In genomic region chrX:85343517-85343916, GRCm38 (mm10) we compare ENCODE assay signal across 8 mouse cellular contexts.
DNase-seq lines count a peak whose midpoint lies in the region; ATAC-seq and TF ChIP-seq lines count a peak whose summit lies in the region.

No protein-coding gene starts in this region.

- TF ChIP-seq CTCF in lung, adult 2 months (IDR thresholded peaks at IDR 0.05; ENCODE audit: insufficient read depth, low read length), result no peak

- no peak overlapping the region for H3K27ac ChIP-seq in lung, embryonic 15.5 days
- H3K27ac ChIP-seq in embryonic facial prominence, embryonic 15.5 days (replicated peaks), result no peak overlapping the region
- no peak overlapping the region for H3K27ac ChIP-seq in hindbrain, embryonic 16.5 days (ENCODE audit: low read depth, low read length)

- H3K9me3 ChIP-seq in lung, embryonic 15.5 days, result no peaks in the 10 kb centered on the region
- H3K9me3 ChIP-seq in embryonic facial prominence, embryonic 15.5 days (replicated peaks), result no peaks in the 10 kb centered on the region
- H3K9me3 ChIP-seq in hindbrain, embryonic 16.5 days (ENCODE audit: control insufficient read depth, low read length), result no peaks in the 10 kb centered on the region

- no peak for DNase-seq in lung, adult 2 months
- DNase-seq in lung, postnatal 25 days (ENCODE audit: low spot score), result peak; percentile 2
- no peak for DNase-seq in T-cell, adult 2 months (ENCODE audit: low spot score)
- DNase-seq in spleen, postnatal 14 days (ENCODE audit: low spot score in 2 of 2), result no peak
- DNase-seq in liver, result no peak

- no peak overlapping the region for H3K9ac ChIP-seq in lung, embryonic 15.5 days
- no peak overlapping the region for H3K9ac ChIP-seq in embryonic facial prominence, embryonic 15.5 days
- H3K9ac ChIP-seq in hindbrain, embryonic 16.5 days (ENCODE audit: low read depth, low read length), result no peak overlapping the region

- H3K4me2 ChIP-seq in lung, embryonic 15.5 days, result no peak overlapping the region
- H3K4me2 ChIP-seq in embryonic facial prominence, embryonic 15.5 days (replicated peaks), result no peak overlapping the region
- no peak overlapping the region for H3K4me2 ChIP-seq in hindbrain, embryonic 16.5 days (ENCODE audit: low read length)

- no peaks in the 10 kb centered on the region for H3K36me3 ChIP-seq in lung, embryonic 15.5 days
- no peaks in the 10 kb centered on the region for H3K36me3 ChIP-seq in embryonic facial prominence, embryonic 15.5 days
- no peaks in the 10 kb centered on the region for H3K36me3 ChIP-seq in hindbrain, embryonic 16.5 days (ENCODE audit: control insufficient read depth, insufficient read depth, low read length)

- peak; percentile 57; the same call in 1 of the 2 replicates for ATAC-seq in lung, embryonic 15.5 days (ENCODE audit: borderline replicate concordance, extremely low read depth, low FRiP score, low TSS enrichment)
- ATAC-seq in embryonic facial prominence, embryonic 15.5 days (ENCODE audit: insufficient number of reproducible peaks, low FRiP score, low TSS enrichment, low read depth), result peak; percentile 72; the same call in 1 of the 2 replicates
- peak; percentile 34; the same call in 1 of the 2 replicates for ATAC-seq in hindbrain, embryonic 16.5 days

- TF ChIP-seq POLR2A in lung, adult 2 months (IDR thresholded peaks at IDR 0.05; ENCODE audit: borderline replicate concordance, extremely low read depth, low read depth, low read length), result no peak

- no peak overlapping the region for H3K4me3 ChIP-seq in lung, embryonic 15.5 days
- H3K4me3 ChIP-seq in lung, adult 2 months (replicated peaks; ENCODE audit: extremely low read depth, low read depth, low read length), result no peak overlapping the region
- no peak overlapping the region for H3K4me3 ChIP-seq in embryonic facial prominence, embryonic 15.5 days (replicated peaks)
- H3K4me3 ChIP-seq in hindbrain, embryonic 16.5 days (ENCODE audit: low read length), result no peak overlapping the region

- H3K4me1 ChIP-seq in lung, embryonic 15.5 days, result no peaks in the 10 kb centered on the region
- H3K4me1 ChIP-seq in lung, adult 2 months (ENCODE audit: control insufficient read depth, insufficient read depth, low read length), result no peaks in the 10 kb centered on the region
- H3K4me1 ChIP-seq in embryonic facial prominence, embryonic 15.5 days, result no peaks in the 10 kb centered on the region
- no peaks in the 10 kb centered on the region for H3K4me1 ChIP-seq in hindbrain, embryonic 16.5 days (ENCODE audit: control insufficient read depth, insufficient read depth, low read depth, low read length)

- WGBS in lung, embryonic 15.5 days, result 48% methylated on average over 3 of the region's 3 CpGs
- WGBS in lung, adult 2 months, result 61% methylated on average over 3 of the region's 3 CpGs
- WGBS in embryonic facial prominence, embryonic 15.5 days, result 28% methylated on average over 3 of the region's 3 CpGs
- 51% methylated on average over 3 of the region's 3 CpGs for WGBS in hindbrain, embryonic 16.5 days

- H3K27me3 ChIP-seq in lung, embryonic 15.5 days, result no peaks in the 10 kb centered on the region
- no peaks in the 10 kb centered on the region for H3K27me3 ChIP-seq in embryonic facial prominence, embryonic 15.5 days
- no peaks in the 10 kb centered on the region for H3K27me3 ChIP-seq in hindbrain, embryonic 16.5 days (replicated peaks; ENCODE audit: control insufficient read depth, insufficient read depth, low read length)
